Mouse (Mus musculus): ENCODE measurements at regions not wholly inside any gene's neighbourhood (a gene's known extent, or its start where the extent isn't known, plus 50 kb on each side); places are given as distances from the start of the nearest gene placed in this dataset. TPM values are rescaled to one million over a fixed set of nuclear protein-coding genes. Genes with fewer than 3 reads are reported as not detected.
"Not testable (repeated sequence)": the region's sequence is repeated elsewhere in the genome, so short reads cannot be mapped to it uniquely, and the experiment has no call there.

DNA sequence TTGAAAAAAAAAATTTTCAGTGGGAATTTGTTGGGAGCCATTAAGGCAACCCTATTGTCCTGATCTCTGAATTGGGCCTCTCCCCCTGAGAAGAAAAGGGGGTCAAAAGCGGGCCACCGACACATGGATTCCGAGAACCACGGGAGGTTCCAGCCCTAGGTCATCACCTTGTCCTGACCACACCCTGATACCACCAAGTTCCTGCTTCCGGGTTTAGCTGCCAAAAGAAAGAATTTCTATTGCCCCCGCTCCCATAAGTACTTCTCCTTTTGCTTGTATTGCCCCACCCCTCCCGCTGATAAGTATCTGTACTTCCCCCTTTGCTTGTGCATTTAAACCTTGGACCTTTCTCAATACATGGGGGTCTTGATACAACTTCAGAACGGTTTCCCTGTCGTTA, 50.8 kb upstream of the Zfp808 start:
- not testable (repeated sequence) for H3K4me2 ChIP-seq (ENCODE audit: low read length); H3K27ac ChIP-seq (ENCODE audit: low read depth, low read length); ATAC-seq; H3K9ac ChIP-seq (ENCODE audit: low read depth, low read length); H3K27me3 ChIP-seq (replicated peaks; ENCODE audit: control insufficient read depth, insufficient read depth, low read length); H3K4me3 ChIP-seq (ENCODE audit: low read length); H3K4me1 ChIP-seq (ENCODE audit: control insufficient read depth, insufficient read depth, low read depth, low read length); H3K36me3 ChIP-seq (ENCODE audit: control insufficient read depth, insufficient read depth, low read length); H3K9me3 ChIP-seq (ENCODE audit: control insufficient read depth, low read length)
- WGBS, result 94% methylated on average over 9 of the region's 9 CpGs

Small RNA genes lying in the stretch of these regions (microRNA-seq; reads per million reads assigned to microRNA genes)
- not detected for gene Gm25649
